Mouse (Mus musculus): ENCODE results near the gene Ttc24. TPM values are rescaled to one million over a fixed set of nuclear protein-coding genes. Genes with fewer than 3 reads are reported as not detected.

The Ttc24 gene
- polyA plus RNA-seq, 1 experiment: 0.55 TPM

DNA sequence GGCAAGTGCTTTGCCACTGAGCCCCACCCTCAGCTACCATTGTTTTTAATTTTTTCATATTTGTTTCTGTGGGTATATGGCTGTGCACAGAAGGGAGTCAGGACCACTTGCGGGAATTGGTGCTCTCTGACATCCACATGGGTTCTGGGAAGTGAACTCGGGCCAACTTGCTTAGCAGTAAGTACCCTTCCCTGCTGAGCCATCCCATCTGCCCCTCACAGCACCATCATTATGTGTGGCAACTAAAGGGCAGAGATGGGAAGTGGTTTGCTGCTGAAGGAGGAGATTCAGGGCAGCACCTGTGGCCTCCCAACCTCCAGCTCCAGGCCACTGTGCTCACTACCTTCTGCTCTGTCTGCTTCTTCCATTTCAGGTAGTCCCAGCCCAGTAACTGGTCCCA is 4.5 kb downstream of the Ttc24 start:
- Histone ChIP-seq H3K4me3 (ENCODE audit: control insufficient read depth, insufficient read depth, low read length) (no peak overlapping the region), H3K4me1 (replicated peaks; ENCODE audit: control insufficient read depth, insufficient read depth, low read length) (no peaks in the 10 kb centered on the region), H3K27me3 (ENCODE audit: control insufficient read depth, insufficient read depth, low read length) (no peaks in the 10 kb centered on the region), H3K36me3 (ENCODE audit: control insufficient read depth, insufficient read depth, low read length) (no peaks in the 10 kb centered on the region), H3K27ac (ENCODE audit: control insufficient read depth, insufficient read depth, low read length) (no peak overlapping the region)
- no peak for TF ChIP-seq POLR2A (IDR thresholded peaks at IDR 0.05; ENCODE audit: control insufficient read depth, extremely low read depth, insufficient read depth, low read length, poor library complexity)
- TF ChIP-seq CTCF (IDR thresholded peaks at IDR 0.05; ENCODE audit: borderline replicate concordance, control insufficient read depth, extremely low read depth, insufficient read depth, low read length, poor library complexity): no peak
- DNase-seq: no peak
- WGBS: 72% methylated on average over 2 of the region's 2 CpGs

DNA sequence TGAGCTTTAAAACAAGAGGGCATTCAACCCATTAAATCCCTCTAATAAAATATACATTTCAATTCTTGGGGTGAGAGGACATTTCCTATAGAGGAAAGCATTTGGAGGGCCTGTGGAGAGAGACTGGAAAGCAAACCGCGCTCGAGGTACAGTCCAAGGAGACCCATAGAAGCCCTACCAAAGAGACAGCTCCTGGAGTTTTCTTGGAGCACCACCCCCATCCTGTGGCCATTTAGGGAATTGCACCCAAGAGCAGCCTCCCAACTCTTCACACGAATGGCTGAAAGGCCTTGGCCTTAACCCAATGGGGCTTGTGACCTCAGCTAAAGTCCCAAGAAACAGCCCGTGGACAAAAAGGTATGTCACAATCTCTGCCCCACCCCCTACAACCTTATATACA is 6.3 kb downstream of the Ttc24 start:
- DNase-seq: peak; percentile 85
- TF ChIP-seq CTCF (IDR thresholded peaks at IDR 0.05; ENCODE audit: borderline replicate concordance, control insufficient read depth, extremely low read depth, insufficient read depth, low read length, poor library complexity) (peak; percentile 77; the same call in 1 of the 2 replicates), POLR2A (IDR thresholded peaks at IDR 0.05; ENCODE audit: control insufficient read depth, extremely low read depth, insufficient read depth, low read length, poor library complexity) (no peak)
- H3K27ac ChIP-seq (ENCODE audit: control insufficient read depth, insufficient read depth, low read length): no peak overlapping the region
- H3K27me3 ChIP-seq (ENCODE audit: control insufficient read depth, insufficient read depth, low read length): no peaks in the 10 kb centered on the region
- WGBS: 4% methylated on average over 5 of the region's 5 CpGs
- no peaks in the 10 kb centered on the region for H3K36me3 ChIP-seq (ENCODE audit: control insufficient read depth, insufficient read depth, low read length)
- no peaks in the 10 kb centered on the region for H3K4me1 ChIP-seq (replicated peaks; ENCODE audit: control insufficient read depth, insufficient read depth, low read length)
- no peak overlapping the region for H3K4me3 ChIP-seq (ENCODE audit: control insufficient read depth, insufficient read depth, low read length)

DNA sequence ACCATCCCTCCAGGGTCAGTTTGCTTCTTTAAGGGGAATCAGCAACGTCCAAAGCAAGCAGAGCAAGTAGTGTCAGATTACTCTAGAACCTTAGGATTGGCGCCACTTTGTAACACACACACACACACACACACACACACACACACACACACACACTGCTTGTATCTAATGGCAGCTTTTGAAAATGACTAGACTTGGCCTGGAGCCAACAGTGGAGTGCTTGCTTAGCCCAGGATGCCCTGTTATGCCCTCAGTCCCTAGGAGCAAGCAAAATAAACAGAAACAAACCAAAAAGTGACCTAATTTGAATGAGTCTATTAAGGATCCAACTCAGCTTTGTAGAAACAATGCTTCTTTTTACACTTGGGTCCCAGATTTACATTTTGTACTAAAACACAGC is 9.7 kb downstream of the Ttc24 start:
- DNase-seq: no peak
- Histone ChIP-seq H3K4me1 (replicated peaks; ENCODE audit: control insufficient read depth, insufficient read depth, low read length) (no peaks in the 10 kb centered on the region), H3K4me3 (ENCODE audit: control insufficient read depth, insufficient read depth, low read length) (no peak overlapping the region), H3K27me3 (ENCODE audit: control insufficient read depth, insufficient read depth, low read length) (0 out of 2 replicates have a peak, but pooled peaks cover 2% of the 10 kb centered on the region), H3K27ac (ENCODE audit: control insufficient read depth, insufficient read depth, low read length) (no peak overlapping the region), H3K36me3 (ENCODE audit: control insufficient read depth, insufficient read depth, low read length) (no peaks in the 10 kb centered on the region)
- TF ChIP-seq CTCF (IDR thresholded peaks at IDR 0.05; ENCODE audit: borderline replicate concordance, control insufficient read depth, extremely low read depth, insufficient read depth, low read length, poor library complexity): no peak
- no peak for TF ChIP-seq POLR2A (IDR thresholded peaks at IDR 0.05; ENCODE audit: control insufficient read depth, extremely low read depth, insufficient read depth, low read length, poor library complexity)
- WGBS: 64% methylated on average over 2 of the region's 2 CpGs

DNA sequence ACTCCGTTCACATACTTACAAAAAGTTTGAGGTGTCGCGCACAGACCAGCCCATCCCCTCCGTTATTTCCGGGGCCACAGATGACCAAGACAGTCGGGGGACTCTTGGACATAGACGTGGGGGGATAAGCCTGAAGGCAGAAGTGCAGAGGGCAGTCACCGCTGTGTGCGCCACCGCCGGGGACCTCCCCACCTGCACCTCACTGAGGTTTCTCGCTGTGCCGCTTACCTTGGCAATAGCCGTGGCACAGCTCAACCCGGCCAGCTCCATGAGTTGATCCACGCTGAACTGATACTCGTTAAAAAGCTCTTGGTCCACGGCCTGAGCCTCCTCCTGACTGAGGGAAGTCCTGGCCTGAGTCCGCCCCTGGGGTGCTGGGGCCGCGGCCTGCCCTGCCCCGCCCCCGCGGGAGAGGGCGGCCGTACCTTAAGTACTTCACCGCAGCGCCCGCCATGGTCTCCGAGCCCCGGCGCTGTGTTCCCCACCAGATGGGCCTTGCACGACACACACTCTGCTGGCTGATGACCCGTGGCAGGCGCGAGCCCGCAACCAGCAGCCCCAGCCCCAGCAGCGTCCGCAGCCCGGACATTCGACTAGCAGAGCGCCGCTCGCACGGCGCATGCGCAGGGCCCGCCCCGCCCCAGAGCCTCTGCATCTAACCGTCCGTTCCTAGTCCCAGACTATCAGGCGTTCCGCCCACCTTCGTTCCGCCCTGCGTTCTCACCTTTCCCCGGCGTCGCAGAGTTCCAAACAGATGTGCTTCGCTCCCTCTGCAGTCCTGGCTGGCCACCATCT is 20.0 kb downstream of the Ttc24 start, which contains the start of gene Naxe:
Naxe (minus strand) TSS at position 594 of the 795 bp plus-strand sequence.
- TF ChIP-seq POLR2A (IDR thresholded peaks at IDR 0.05; ENCODE audit: control insufficient read depth, extremely low read depth, insufficient read depth, low read length, poor library complexity) (peak; percentile 48; the same call in 1 of the 2 replicates), CTCF (IDR thresholded peaks at IDR 0.05; ENCODE audit: borderline replicate concordance, control insufficient read depth, extremely low read depth, insufficient read depth, low read length, poor library complexity) (peak; percentile 46; the same call in 1 of the 2 replicates)
- Histone ChIP-seq H3K27ac (ENCODE audit: control insufficient read depth, insufficient read depth, low read length) (no peak within 1 kb of the TSS), H3K4me3 (ENCODE audit: control insufficient read depth, insufficient read depth, low read length) (peak within 1 kb of the TSS; percentile 98), H3K4me1 (replicated peaks; ENCODE audit: control insufficient read depth, insufficient read depth, low read length) (peaks cover 8% of the 10 kb centered on the region), H3K27me3 (ENCODE audit: control insufficient read depth, insufficient read depth, low read length) (no peaks in the 10 kb centered on the region), H3K36me3 (ENCODE audit: control insufficient read depth, insufficient read depth, low read length) (no peaks in the 10 kb centered on the region)
- DNase-seq: peak; percentile 76
- under 1% methylated on average over 60 of the region's 60 CpGs for WGBS

DNA sequence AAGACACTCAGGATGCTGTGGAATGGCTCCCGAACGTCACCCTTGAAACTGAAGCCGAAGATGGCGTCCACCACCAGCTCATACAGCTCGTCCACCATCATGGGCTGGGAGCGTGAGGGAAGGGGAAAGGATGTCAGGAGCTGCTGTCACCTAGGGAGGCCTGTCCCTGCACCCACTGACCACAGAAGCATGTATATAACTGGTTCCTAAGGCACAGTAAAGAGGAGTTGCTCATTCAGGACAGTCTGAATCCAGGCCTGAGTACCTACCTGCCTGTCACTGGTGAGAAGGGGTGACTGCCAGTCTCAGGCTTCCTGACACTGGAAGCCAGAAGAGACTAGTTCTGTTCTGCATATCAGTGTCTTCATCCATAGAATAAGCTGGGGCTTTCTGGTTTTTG is 21.1 kb downstream of the Ttc24 start:
- no peak overlapping the region for H3K4me3 ChIP-seq (ENCODE audit: control insufficient read depth, insufficient read depth, low read length)
- DNase-seq: no peak
- H3K27ac ChIP-seq (ENCODE audit: control insufficient read depth, insufficient read depth, low read length): no peak overlapping the region
- H3K4me1 ChIP-seq (replicated peaks; ENCODE audit: control insufficient read depth, insufficient read depth, low read length): peaks cover 8% of the 10 kb centered on the region
- no peak for TF ChIP-seq CTCF (IDR thresholded peaks at IDR 0.05; ENCODE audit: borderline replicate concordance, control insufficient read depth, extremely low read depth, insufficient read depth, low read length, poor library complexity)
- no peak for TF ChIP-seq POLR2A (IDR thresholded peaks at IDR 0.05; ENCODE audit: control insufficient read depth, extremely low read depth, insufficient read depth, low read length, poor library complexity)
- WGBS: 96% methylated on average over 6 of the region's 6 CpGs
- H3K36me3 ChIP-seq (ENCODE audit: control insufficient read depth, insufficient read depth, low read length): no peaks in the 10 kb centered on the region; the same call in 1 of the 2 replicates
- no peaks in the 10 kb centered on the region for H3K27me3 ChIP-seq (ENCODE audit: control insufficient read depth, insufficient read depth, low read length)

DNA sequence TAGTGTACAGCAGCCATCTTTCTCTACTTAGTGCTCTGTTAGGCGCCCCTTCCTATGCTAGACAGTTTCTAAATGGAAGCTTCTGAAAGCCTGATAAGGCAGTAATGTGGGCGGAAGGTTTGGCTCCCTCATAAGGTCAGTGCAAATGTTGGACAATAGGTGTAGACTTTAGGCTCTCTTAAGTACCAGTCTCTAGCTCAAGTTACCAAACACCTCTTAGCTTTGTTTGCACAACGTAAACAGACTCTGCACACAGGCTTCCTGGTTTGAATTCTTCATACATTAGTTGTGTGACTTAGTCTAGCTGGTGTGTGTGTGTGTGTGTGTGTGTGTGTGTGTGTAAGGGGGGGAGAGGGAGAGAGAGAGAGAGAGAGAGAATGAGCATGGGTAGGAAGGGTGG is 28.6 kb downstream of the Ttc24 start:
- no peak overlapping the region for H3K27ac ChIP-seq (ENCODE audit: control insufficient read depth, insufficient read depth, low read length)
- H3K36me3 ChIP-seq (ENCODE audit: control insufficient read depth, insufficient read depth, low read length): no peaks in the 10 kb centered on the region; the same call in 1 of the 2 replicates
- H3K4me1 ChIP-seq (replicated peaks; ENCODE audit: control insufficient read depth, insufficient read depth, low read length): no peaks in the 10 kb centered on the region

More for the DNA sequence above, 28.6 kb downstream of the Ttc24 start:
- TF ChIP-seq CTCF (IDR thresholded peaks at IDR 0.05; ENCODE audit: borderline replicate concordance, control insufficient read depth, extremely low read depth, insufficient read depth, low read length, poor library complexity) (no peak), POLR2A (IDR thresholded peaks at IDR 0.05; ENCODE audit: control insufficient read depth, extremely low read depth, insufficient read depth, low read length, poor library complexity) (no peak)
- 94% methylated on average over 3 of the region's 3 CpGs for WGBS
- Histone ChIP-seq H3K4me3 (ENCODE audit: control insufficient read depth, insufficient read depth, low read length) (no peak overlapping the region), H3K27me3 (ENCODE audit: control insufficient read depth, insufficient read depth, low read length) (no peaks in the 10 kb centered on the region)
- no peak for DNase-seq
